Mouse (Mus musculus) sigmoid colon, adult 10 weeks (tissue): Measurements from ENCODE around the gene Cnot11. TPM values are rescaled to one million over a fixed set of nuclear protein-coding genes. Genes with fewer than 3 reads are reported as not detected.

ENCODE experiments used
- polyA plus RNA-seq: library from polyadenylated mRNA; stranded (reverse); fragments of 350-450 nt; fragmentation: Illumina TruSeq; extraction: RNeasy Lipid Tissue Mini Kit (QIAGEN cat#74804); gene quantifications from one replicate; pipeline ENCODE4 v1.2.3, GENCODE M21; 2014; ENCODE audit warnings: low read depth, low replicate concordance

The Cnot11 gene
- polyA plus RNA-seq, result 43.4 TPM

DNA sequence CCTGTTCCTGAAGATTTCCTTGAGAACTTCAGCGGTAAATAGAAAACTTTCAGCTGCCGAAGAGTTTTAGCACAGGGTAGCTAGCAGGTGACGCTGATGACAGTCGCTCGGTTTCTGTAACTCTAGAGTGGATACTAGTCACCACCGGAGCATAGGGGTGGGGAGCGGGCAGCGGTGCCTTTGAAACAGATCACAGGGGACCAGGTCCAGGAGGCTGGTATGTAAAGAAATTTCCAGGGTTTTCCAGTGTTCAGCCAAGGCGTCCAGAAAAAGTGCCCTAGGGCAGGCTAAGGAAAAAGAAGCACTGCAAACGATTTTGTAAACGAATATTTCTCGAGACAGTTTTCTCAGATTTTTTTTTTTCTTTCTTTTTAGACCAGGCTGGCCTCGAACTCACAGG, at the start of gene Cnot11:
TSS of gene Cnot11 (plus strand) at position 162 of the 400 bp plus-strand sequence.

GRCm38 (mm10) chr1:39577253-39577705, 42.5 kb downstream of the Cnot11 start, which contains the start of gene Rnf149:
Gene Rnf149 (minus strand): TSS chr1:39577405.

Other genes with a start within 250 kb of the Cnot11 start
- 228 TPM for gene Rpl31, start 167.2 kb upstream of the Cnot11 start, polyA plus RNA-seq
- gene Tbc1d8, start 56.2 kb upstream of the Cnot11 start, polyA plus RNA-seq, result 33.3 TPM
- 91.0 TPM for gene Rnf149, start 42.4 kb downstream of the Cnot11 start, polyA plus RNA-seq
- 0.73 TPM for gene Creg2, start 116.5 kb downstream of the Cnot11 start, polyA plus RNA-seq
- not detected for gene Rfx8, start 186.0 kb downstream of the Cnot11 start, polyA plus RNA-seq